Mouse (Mus musculus) spleen, adult 2 months (tissue): ENCODE results near the gene Gm48551.

Experiments used
- CTCF ChIP-seq: fragments of 200-500 bp; IDR thresholded peaks from 2 replicates; pipeline ENCODE4 v1.5.1; 2011; ENCODE audit warnings: mild to moderate bottlenecking, inconsistent platforms; ENCODE audit not compliant: insufficient read depth, insufficient read length, insufficient replicate concordance; ENCODE audit errors: extremely low read depth
- POLR2A ChIP-seq: fragments of 200-500 bp; IDR thresholded peaks from 2 replicates; pipeline ENCODE4 v1.6.1; 2011; ENCODE audit warnings: low read depth, low read length, inconsistent platforms

GRCm38 (mm10) chr10:81387716-81388115 lies 3.5 kb downstream of the Gm48551 start:
- TF ChIP-seq POLR2A: no peak
- no peak for TF ChIP-seq CTCF
